8 mouse cellular contexts compared by ENCODE assay signal in genomic region chr17:83997778-83998177, GRCm38 (mm10).
A peak's percentile ranks its signal among the peaks of the same experiment; 100 is the strongest.
DNase-seq lines count a peak whose midpoint lies in the region; ATAC-seq lines count a peak whose summit lies in the region.

No protein-coding gene starts in this region.

- H3K27me3 ChIP-seq in midbrain, embryonic 11.5 days (ENCODE audit: control insufficient read depth, insufficient read depth, low read length): no peaks in the 10 kb centered on the region

- H3K36me3 ChIP-seq in midbrain, embryonic 11.5 days (ENCODE audit: control insufficient read depth, insufficient read depth, low read length): no peaks in the 10 kb centered on the region

- ATAC-seq in inflammation-experienced regulatory T-cells, adult 6 months: peak; percentile 63
- peak; percentile 49 for ATAC-seq in monocyte, adult 5-6 weeks (replicated peaks; ENCODE audit: insufficient number of reproducible peaks, low FRiP score, low TSS enrichment, poor library complexity, severe bottlenecking)
- no peak for ATAC-seq in midbrain, embryonic 11.5 days (ENCODE audit: low FRiP score)

- no peak overlapping the region for H3K27ac ChIP-seq in midbrain, embryonic 11.5 days (ENCODE audit: low read depth, low read length)

- H3K4me2 ChIP-seq in midbrain, embryonic 11.5 days: no peak overlapping the region

- 84% methylated on average over 11 of the region's 11 CpGs for whole genome bisulfite sequencing in midbrain, embryonic 11.5 days

- H3K9me3 ChIP-seq in midbrain, embryonic 11.5 days (ENCODE audit: control insufficient read depth, low read length): no peaks in the 10 kb centered on the region

- peak; percentile 74 for DNase-seq in ovary, postnatal 36 days (ENCODE audit: low spot score)
- DNase-seq in ovary, adult 18-20 months (ENCODE audit: low spot score): no peak
- DNase-seq in c-Kit-negative CD71-positive TER-119-positive erythroid progenitor cells, embryonic 14.5 days (ENCODE audit: low read depth, low spot score): peak; percentile 6
- peak; percentile 51 to 65 for DNase-seq in left cerebral cortex, adult 18-20 months (ENCODE audit: low spot score in 2 of 2)
- peak; percentile 89 for DNase-seq in testis, postnatal 10 days (ENCODE audit: low spot score)
- DNase-seq in midbrain, embryonic 11.5 days (ENCODE audit: low spot score, missing footprints): no peak

- no peak overlapping the region for H3K4me3 ChIP-seq in midbrain, embryonic 11.5 days (ENCODE audit: low read depth, low read length)

- no peaks in the 10 kb centered on the region for H3K4me1 ChIP-seq in midbrain, embryonic 11.5 days (ENCODE audit: control insufficient read depth, insufficient read depth, low read length)

- H3K9ac ChIP-seq in midbrain, embryonic 11.5 days (ENCODE audit: low read length): no peak overlapping the region

Comparison
In these comparisons a context has a peak if more than half of its experiments do, and no peak if none do; other contexts are left out.
1. DNase-seq: peak in ovary, postnatal 36 days (single experiment), c-Kit-negative CD71-positive TER-119-positive erythroid progenitor cells, embryonic 14.5 days (single experiment), left cerebral cortex, adult 18-20 months (2 of 2) and testis, postnatal 10 days (single experiment); none in ovary, adult 18-20 months (single experiment) and midbrain, embryonic 11.5 days (single experiment).